Mouse (Mus musculus): ENCODE data around the gene Enpep. TPM values are rescaled to one million over a fixed set of nuclear protein-coding genes. Genes with fewer than 3 reads are reported as not detected.

Gene Enpep
- polyA plus RNA-seq, 1 experiment: 46.6 TPM

DNA sequence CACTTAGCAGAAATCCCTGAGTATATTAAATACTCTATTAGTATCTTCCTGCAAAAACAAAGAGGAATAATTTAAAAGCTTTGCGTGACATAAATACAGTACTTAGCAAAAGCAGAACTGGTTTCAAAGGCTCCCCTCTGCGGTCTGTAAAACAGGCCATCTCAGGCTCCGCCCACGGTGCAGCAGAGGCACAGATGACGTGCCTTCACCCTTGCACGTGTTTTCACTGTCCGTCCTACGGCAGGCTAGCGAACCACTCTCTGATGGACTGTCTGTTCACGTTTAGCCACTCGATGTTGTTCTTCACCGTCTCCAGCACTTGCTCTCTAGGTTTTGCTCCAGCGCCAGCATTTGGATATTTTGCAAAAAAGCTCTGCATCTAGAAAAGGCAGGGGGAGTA, 62.5 kb downstream of the Enpep start:
- no peak for DNase-seq
- WGBS: 52% methylated on average over 13 of the region's 13 CpGs
- H3K4me1 ChIP-seq (ENCODE audit: control insufficient read depth, insufficient read depth, low read length): no peaks in the 10 kb centered on the region
- H3K4me3 ChIP-seq (replicated peaks; ENCODE audit: extremely low read depth, low read depth, low read length): no peak overlapping the region
- no peak for TF ChIP-seq CTCF (IDR thresholded peaks at IDR 0.05; ENCODE audit: insufficient read depth, low read length)
- TF ChIP-seq POLR2A (IDR thresholded peaks at IDR 0.05; ENCODE audit: borderline replicate concordance, extremely low read depth, low read depth, low read length): no peak

DNA sequence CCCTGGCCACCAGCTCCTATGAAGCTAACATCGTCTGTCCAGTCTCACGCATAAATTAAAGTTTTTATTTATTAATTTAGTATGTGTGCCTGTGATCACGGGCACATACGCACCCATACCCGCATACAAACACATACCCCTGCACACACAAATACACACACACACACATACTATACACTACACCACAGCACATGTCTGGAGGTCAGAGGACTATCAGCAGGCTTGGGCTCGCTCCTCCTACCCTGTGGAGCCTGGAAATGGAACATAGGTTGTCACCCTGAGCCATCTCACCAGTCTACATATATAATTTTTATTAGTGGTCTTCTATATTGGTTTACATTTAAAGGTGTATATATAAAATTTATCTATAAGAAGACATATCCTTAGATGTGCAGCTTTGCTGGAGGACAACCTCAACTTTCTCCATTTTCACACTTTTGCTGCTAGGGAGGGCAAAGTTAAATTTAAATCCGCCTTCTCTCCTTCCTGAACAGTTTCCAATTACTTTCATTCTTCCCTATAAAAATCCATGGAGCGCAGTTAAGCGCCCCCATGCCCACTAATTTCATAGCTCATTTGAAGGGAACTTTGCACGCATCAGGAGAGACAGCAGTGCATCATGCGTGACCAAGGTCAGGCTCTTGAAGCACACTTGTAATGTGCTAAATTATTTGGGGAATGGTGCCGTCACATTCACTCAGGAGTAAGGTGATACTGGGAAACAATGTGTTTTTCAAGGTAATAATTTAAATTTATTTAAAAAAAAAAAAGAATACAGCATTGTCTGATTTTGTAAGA, 63.4 kb downstream of the Enpep start:
- no peaks in the 10 kb centered on the region for H3K4me1 ChIP-seq (ENCODE audit: control insufficient read depth, insufficient read depth, low read length)
- no peak for DNase-seq
- H3K4me3 ChIP-seq (replicated peaks; ENCODE audit: extremely low read depth, low read depth, low read length): no peak overlapping the region
- WGBS: 95% methylated on average over 12 of the region's 12 CpGs
- no peak for TF ChIP-seq POLR2A (IDR thresholded peaks at IDR 0.05; ENCODE audit: borderline replicate concordance, extremely low read depth, low read depth, low read length)
- TF ChIP-seq CTCF (IDR thresholded peaks at IDR 0.05; ENCODE audit: insufficient read depth, low read length): no peak

DNA sequence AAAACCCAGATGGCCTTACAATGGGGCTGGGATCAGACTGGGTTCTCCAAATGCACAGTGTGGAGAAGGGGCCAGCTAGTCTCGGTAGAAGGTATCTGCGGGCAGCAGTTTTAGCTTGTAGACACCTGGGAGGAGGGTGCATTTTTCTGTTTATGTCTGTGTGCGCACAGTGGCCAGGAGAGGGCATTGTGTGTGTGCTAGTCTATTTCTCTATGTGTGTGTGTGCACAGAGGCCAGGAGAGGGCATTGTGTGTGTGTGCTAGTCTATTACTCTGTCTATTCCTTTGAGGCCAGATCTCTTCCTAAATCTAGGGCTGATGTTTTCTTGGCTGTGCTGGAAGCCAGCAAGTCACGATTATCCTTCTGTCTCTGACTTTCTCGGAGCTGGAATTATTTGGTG, 74.0 kb downstream of the Enpep start:
- H3K4me3 ChIP-seq (replicated peaks; ENCODE audit: extremely low read depth, low read depth, low read length): no peak overlapping the region
- H3K4me1 ChIP-seq (ENCODE audit: control insufficient read depth, insufficient read depth, low read length): no peaks in the 10 kb centered on the region
- 70% methylated on average over 5 of the region's 5 CpGs for WGBS
- no peak for DNase-seq
- no peak for TF ChIP-seq POLR2A (IDR thresholded peaks at IDR 0.05; ENCODE audit: borderline replicate concordance, extremely low read depth, low read depth, low read length)
- no peak for TF ChIP-seq CTCF (IDR thresholded peaks at IDR 0.05; ENCODE audit: insufficient read depth, low read length)

DNA sequence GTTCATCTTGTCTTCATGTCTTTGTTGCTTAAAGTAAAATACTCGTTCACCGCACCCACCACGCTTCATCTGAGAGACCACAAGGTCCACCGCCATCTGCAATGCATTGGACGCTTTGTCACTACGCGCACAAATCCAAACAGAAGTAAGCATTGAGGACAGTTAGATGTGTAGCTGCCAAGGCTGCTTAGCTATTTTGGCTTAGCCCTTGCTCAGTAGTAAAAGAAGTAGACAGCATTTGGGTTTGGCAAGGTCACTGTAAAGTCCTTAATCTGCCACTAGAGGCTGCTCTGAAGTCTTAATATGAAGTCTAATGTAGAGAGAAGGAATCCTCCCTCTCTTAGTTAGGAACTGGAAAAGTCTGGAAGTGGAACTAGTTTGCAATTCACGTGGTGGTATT, 75.8 kb downstream of the Enpep start:
- TF ChIP-seq CTCF (IDR thresholded peaks at IDR 0.05; ENCODE audit: insufficient read depth, low read length) (no peak), POLR2A (IDR thresholded peaks at IDR 0.05; ENCODE audit: borderline replicate concordance, extremely low read depth, low read depth, low read length) (no peak)
- H3K4me1 ChIP-seq (ENCODE audit: control insufficient read depth, insufficient read depth, low read length): no peaks in the 10 kb centered on the region
- WGBS: 65% methylated on average over 8 of the region's 8 CpGs
- DNase-seq: no peak
- no peak overlapping the region for H3K4me3 ChIP-seq (replicated peaks; ENCODE audit: extremely low read depth, low read depth, low read length)

DNA sequence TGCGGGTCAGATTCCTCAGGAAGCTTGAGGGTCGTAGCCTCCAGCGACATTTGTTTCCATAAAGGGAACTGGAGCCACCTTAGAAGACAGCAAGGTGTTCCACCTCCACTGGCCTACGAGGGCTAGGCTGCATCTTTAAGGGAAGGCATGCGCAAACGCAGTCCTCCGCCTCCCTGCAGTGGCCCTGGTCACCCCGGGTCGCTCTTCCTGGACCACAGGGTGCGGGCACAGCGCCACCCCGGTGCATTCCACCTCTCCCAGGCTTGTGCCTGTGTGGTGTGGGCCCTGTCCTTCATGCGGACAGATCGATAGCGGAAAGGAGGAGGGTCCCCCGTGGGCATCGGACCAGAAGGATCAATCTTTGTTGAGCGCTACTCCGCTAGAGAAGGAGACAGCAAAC, 76.2 kb downstream of the Enpep start:
- no peak for TF ChIP-seq POLR2A (IDR thresholded peaks at IDR 0.05; ENCODE audit: borderline replicate concordance, extremely low read depth, low read depth, low read length)
- no peak for TF ChIP-seq CTCF (IDR thresholded peaks at IDR 0.05; ENCODE audit: insufficient read depth, low read length)
- 48% methylated on average over 19 of the region's 19 CpGs for WGBS
- Histone ChIP-seq H3K4me3 (replicated peaks; ENCODE audit: extremely low read depth, low read depth, low read length) (no peak overlapping the region), H3K4me1 (ENCODE audit: control insufficient read depth, insufficient read depth, low read length) (no peaks in the 10 kb centered on the region)
- no peak for DNase-seq

DNA sequence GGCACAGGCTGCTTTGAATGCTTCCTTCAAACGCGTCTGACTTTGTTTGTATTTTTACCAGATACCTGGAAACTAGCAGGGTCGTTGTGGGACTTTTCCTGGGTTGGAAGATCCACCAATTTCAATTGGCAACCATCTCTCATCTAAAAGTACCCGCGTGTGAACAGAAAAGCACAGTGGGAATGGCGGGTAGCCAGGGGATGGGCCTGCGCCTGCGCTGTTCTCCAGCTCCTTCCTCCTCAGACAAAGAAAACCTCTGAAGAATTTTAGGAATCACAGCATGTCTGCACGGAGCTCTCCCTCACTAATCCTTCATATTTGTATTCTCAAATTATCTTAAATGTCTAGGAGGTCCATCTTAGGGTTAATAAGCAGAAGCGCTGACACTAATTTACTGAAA, 78.3 kb downstream of the Enpep start:
- WGBS: 47% methylated on average over 10 of the region's 10 CpGs
- DNase-seq: no peak
- TF ChIP-seq POLR2A (IDR thresholded peaks at IDR 0.05; ENCODE audit: borderline replicate concordance, extremely low read depth, low read depth, low read length) (no peak), CTCF (IDR thresholded peaks at IDR 0.05; ENCODE audit: insufficient read depth, low read length) (no peak)
- Histone ChIP-seq H3K4me3 (replicated peaks; ENCODE audit: extremely low read depth, low read depth, low read length) (no peak overlapping the region), H3K4me1 (ENCODE audit: control insufficient read depth, insufficient read depth, low read length) (no peaks in the 10 kb centered on the region)

DNA sequence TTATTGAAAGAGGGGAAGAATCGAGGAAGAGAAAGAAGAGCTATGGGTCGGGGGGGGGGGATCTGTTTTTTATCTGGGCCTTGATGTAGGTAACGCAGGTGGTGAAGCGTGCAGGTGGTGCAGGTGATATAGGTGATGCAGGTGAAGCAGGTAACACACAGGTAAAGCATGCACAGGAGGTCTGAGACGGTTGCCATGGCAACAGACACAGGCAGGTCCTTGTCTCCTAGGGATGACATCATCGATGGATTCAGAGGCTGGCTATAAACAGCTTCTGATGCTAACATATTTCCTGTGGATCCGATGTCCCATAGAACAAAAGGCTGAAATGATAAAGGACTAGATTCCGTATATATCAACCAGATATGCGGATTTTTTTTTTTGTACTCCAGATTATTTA, 81.5 kb downstream of the Enpep start:
- no peak overlapping the region for H3K4me3 ChIP-seq (replicated peaks; ENCODE audit: extremely low read depth, low read depth, low read length)
- no peaks in the 10 kb centered on the region for H3K4me1 ChIP-seq (ENCODE audit: control insufficient read depth, insufficient read depth, low read length)
- no peak for TF ChIP-seq POLR2A (IDR thresholded peaks at IDR 0.05; ENCODE audit: borderline replicate concordance, extremely low read depth, low read depth, low read length)
- TF ChIP-seq CTCF (IDR thresholded peaks at IDR 0.05; ENCODE audit: insufficient read depth, low read length): no peak
- 71% methylated on average over 9 of the region's 9 CpGs for WGBS
- DNase-seq: no peak

DNA sequence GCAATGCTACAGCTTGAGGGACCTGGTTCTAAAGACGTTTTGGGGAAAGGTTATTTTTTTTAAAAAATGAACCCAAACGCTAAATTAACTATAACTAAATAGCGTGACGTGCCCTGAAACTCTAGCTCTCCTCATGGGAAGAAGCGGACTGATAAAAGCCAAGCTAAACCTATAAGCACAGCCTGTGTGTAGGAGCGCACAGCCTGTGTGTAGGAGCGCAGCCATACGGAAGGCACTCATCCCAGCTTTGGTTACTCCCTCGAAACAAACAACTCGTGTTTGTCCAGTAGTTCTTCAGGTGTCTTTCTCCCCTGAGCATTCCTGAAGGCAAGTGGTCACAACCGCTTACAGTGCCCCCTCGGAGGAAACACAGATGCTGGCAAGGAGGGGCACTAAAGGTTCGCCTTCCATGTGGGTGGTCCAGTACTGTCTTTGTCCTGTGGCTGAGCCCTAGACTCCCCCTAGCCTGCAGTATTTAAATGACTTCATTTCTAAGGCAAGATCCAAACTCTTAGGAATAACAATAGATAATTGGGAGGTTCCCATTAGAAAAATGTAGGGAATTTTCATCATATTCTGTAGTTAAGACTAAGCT, 93.8 kb downstream of the Enpep start:
- Histone ChIP-seq H3K4me3 (replicated peaks; ENCODE audit: extremely low read depth, low read depth, low read length) (no peak overlapping the region), H3K4me1 (ENCODE audit: control insufficient read depth, insufficient read depth, low read length) (no peaks in the 10 kb centered on the region)
- WGBS: 36% methylated on average over 13 of the region's 13 CpGs
- DNase-seq: no peak
- TF ChIP-seq CTCF (IDR thresholded peaks at IDR 0.05; ENCODE audit: insufficient read depth, low read length) (no peak), POLR2A (IDR thresholded peaks at IDR 0.05; ENCODE audit: borderline replicate concordance, extremely low read depth, low read depth, low read length) (no peak)

DNA sequence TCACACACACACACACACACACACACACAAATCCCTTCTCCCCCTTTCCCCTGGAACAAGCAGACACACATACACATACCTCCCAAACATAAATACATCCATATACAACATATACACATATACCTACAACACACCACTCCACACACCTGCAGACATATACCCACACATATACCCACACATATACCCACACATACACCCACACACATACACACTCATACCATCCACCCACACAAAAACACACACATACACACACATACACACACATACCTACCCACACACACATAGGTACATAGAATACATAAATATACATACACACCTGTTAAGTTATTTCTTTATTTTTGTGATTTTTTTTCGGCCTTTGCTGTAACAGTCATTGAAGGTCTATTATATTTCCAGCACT, 94.5 kb downstream of the Enpep start:
- TF ChIP-seq POLR2A (IDR thresholded peaks at IDR 0.05; ENCODE audit: borderline replicate concordance, extremely low read depth, low read depth, low read length) (no peak), CTCF (IDR thresholded peaks at IDR 0.05; ENCODE audit: insufficient read depth, low read length) (no peak)
- no peak for DNase-seq
- no peaks in the 10 kb centered on the region for H3K4me1 ChIP-seq (ENCODE audit: control insufficient read depth, insufficient read depth, low read length)
- WGBS: 62% methylated on average over 1 of the region's 1 CpGs
- no peak overlapping the region for H3K4me3 ChIP-seq (replicated peaks; ENCODE audit: extremely low read depth, low read depth, low read length)

DNA sequence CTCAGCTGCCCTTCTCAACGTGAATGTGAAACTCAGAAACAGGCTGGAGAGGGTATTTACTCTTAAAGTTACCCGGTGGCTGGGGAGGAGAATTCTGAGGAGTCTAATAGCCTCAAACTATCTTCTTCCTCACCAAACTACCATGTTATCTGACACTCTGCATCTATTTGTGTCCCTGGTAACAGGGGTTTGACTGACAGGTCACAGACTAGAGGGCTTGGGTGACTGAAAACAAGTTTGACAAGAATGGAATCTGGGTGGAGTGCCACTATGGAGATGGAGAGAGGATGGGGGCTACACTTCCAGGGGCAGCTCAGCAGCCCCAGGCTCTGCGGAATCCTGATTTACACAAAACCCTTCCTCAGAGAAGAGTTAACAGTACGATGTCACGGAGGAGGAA, 105.2 kb downstream of the Enpep start:
- 11% methylated on average over 5 of the region's 5 CpGs for WGBS
- TF ChIP-seq POLR2A (IDR thresholded peaks at IDR 0.05; ENCODE audit: borderline replicate concordance, extremely low read depth, low read depth, low read length) (no peak), CTCF (IDR thresholded peaks at IDR 0.05; ENCODE audit: insufficient read depth, low read length) (no peak)
- Histone ChIP-seq H3K4me1 (ENCODE audit: control insufficient read depth, insufficient read depth, low read length) (no peaks in the 10 kb centered on the region), H3K4me3 (replicated peaks; ENCODE audit: extremely low read depth, low read depth, low read length) (no peak overlapping the region)
- no peak for DNase-seq

Measured in lung, adult 2 months (tissue).